Mouse (Mus musculus) kidney, postnatal 25 days (tissue): ENCODE data around the gene Dlx4.

Experiments used
- DNase-seq, 2 experiments: peaks; one replicate each; pipeline ENCODE4 v3.0.0; 2021; ENCODE audit warnings: mixed read lengths in 2 of 2

The Dlx4 gene

DNA sequence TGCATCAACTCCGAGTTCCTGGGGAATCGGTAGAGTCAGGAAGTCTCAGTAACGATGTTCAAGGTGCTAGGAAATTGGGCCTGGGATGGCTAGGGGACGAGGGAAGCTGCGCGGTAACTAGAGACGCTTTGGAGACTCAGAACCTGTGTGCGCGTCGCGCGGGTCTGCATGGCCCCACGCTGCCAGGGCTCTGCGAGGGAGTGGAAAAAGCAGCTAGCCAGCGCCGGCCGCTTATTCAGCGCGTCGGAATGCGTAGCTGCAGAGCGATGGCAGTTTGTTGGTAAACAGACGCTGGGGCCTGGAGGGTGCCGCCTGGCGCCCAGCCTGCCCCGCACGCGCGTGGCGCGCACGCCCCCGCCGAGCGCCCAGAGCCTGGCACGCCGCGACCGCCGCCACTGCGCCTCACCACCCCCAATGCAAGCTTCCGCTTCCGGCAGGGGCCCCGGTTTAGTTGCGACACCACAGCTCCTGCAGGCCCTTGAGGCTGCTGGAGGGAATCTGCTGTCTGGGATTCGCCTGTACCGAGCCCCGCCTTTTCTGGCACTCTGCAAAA is at the start of gene Dlx4:
Gene Dlx4 (minus strand): TSS at position 413 of the 553 bp plus-strand sequence.
- no peak for DNase-seq

DNA sequence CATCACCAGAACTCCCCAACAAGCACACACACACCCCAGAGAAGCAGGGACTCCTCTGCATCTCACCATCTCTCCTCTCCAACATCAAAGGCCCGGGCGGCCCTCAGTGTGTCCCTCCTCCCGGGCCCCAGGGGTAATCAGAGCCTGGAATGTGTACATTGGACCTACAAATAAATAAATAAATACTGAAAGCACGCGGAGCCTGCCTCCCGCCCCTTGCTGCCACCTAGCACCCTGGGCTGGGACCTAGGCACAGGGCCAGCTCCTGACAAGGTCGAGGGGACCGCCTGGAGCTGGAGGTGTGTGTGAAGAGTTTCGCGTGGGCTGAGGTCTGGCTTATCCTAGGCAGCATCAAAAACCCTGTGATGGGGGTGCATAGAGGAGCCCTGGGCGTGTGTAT is 43.8 kb upstream of the Dlx4 start:
- no peak for DNase-seq

DNA sequence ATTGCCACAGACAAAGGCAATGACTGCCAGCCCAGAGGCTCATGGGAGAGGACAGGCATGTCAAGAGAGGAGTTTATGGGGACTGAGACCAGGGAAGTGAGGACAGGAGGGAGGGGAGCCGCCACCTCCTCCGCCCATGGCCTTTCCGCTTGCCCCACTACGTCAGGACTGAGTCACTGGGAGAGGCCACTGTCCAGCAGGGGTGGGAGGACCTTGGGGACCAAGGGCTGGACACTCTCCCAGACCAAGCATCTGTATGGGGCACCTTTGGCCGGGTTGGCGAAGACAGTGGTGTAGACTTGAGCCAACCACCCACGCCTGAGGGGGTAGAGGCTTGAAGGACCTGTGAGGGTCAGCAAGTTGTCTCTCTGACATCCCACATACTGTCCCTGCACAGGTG is 40.8 kb upstream of the Dlx4 start:
- DNase-seq: no peak

DNA sequence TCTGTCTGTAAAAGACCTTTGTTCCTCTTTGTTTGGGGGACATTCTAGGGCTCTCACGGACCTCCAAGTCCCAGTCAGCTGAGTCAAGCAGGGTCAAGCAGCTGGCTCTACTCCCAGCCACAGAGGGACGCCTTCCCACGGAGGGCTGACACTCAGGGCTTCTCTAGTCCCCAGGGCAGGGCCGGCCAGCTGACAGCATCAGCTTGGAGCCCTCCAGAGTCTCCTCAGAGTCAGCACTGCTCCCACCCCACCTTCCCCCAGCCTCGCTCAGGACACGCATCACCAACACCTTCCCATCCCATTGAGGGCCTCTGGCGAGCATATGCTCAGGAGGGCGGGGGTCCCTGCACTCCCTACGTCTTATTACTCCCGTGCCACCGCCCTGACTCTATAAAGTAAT is 39.6 kb upstream of the Dlx4 start:
- peak in 1 of 2 experiments; percentile 14 for DNase-seq

DNA sequence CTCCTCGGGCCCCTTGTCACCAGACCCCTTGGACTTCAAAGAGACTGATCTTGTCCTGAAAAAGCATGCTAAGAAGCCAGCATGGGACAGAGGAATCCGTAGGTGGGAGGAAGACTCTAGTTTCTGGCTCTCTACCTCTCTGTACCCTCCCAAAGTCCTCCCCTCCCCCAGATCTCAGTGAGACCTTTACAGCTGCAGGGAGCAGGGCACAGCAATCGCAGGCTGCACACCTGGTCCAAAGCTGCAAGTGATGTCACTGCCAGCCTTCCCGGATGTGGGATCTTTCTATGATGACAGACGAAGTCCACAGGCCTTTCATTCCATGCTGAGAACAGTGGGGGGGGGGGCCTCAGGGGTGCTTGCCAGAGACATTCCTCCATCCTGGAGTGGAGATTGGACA is 38.5 kb upstream of the Dlx4 start:
- DNase-seq: no peak

DNA sequence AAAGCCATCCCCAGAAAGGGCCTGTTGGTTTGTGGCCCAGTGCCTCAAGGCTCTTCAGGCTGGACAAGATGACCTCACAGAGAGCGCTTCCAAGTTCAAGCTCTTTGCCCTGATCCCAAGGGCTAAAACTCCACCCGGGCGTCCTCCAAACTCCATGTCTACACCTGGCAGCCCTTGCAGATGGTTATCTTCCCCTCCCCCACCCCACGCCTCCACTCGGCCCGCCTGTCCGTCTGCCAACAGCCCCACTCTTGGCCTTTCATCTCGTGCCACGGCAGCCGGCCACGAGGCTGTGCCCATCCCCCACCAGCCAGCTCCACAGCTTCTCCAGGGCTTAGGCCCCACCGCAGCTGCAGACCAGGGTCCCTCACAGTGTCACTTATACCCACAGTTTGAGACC is 33.2 kb upstream of the Dlx4 start:
- DNase-seq: no peak

DNA sequence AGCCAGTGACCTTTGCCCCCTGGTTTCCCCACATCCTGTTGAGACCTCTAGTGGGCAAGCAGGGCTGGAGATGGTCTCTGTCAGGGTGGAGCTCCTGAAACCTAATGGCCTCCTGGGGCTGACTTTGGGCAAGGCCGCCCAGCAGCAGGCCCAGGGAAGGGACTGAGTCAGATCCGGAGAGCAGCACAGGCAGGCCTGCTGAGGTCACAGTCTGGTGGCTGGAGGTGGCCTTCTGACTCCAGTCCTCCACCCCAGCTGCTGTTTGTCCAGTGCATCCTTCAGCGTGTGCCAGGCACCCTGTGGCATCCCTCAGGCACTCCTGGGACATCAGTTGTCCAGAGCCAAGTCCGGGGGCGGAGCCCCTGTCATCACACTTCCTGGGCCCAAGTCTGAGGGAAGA is 19.8 kb upstream of the Dlx4 start:
- no peak for DNase-seq

DNA sequence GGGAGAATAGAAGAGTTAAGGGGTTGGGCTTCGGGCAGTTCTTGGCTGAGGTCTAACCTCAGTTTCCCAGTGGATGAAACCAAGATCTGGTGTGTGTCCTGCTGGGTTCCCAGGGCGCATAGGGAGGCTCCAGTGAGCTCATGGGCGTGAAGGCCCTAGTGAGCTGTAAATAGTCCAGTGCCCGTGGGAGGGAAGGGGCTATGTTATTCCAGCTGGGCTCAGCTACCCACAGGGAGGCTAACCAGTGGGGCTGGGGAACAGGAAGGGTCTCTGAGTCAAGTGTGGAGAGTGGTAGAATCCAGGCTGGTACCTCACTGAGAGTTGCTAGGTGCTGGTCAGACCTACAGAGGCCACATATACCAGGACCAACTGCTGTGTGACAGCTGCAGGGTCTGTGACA is 15.6 kb upstream of the Dlx4 start:
- no peak for DNase-seq

DNA sequence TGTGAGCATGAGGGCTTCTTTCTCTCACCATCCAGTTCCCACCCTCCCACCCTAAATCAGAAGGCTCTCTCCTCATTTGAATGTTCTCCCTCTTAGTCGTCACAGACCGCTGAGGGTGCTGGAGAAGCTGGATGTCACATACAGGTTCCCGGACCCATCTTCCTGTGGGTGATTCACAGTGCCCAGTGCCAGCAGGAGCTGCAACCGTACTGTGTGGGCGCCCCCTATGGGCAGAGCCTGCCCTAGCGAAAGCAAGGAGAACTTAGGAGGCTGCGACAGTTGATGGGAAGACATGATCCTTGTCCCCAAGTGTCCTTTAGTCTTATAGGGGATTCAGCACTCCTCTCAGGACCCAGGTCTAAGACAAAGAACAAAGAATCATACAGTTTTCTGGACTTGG is 14.6 kb upstream of the Dlx4 start:
- DNase-seq: no peak

DNA sequence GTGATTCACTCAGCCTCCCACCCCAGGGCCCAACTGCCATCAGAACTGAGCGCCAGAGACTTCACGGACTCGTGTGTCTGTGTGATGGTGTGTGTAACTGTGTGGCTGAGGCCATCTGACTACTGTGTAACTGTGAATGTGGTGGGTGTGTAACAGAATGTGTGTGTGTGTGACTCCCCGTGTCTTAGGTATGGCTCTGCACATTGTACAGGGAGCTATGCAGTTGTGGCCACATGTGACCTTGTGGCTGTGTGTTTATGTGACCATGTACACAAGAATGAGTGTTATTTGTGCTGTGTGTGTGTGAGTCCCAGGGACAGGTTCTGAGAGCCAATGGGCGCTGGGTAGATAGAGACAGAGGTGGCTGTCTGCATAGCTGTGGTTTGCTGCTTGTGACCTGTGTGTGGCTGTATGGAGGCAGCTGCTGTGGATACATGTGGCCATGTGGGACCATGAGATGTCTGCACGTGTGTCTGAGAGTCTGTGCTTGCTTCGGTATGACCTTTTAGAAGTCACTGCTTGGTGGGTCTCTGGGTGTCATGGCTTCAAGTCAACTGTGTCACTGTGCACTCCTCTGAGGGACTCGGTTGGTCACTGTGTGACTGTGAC is 13.8 kb upstream of the Dlx4 start:
- DNase-seq: no peak

DNA sequence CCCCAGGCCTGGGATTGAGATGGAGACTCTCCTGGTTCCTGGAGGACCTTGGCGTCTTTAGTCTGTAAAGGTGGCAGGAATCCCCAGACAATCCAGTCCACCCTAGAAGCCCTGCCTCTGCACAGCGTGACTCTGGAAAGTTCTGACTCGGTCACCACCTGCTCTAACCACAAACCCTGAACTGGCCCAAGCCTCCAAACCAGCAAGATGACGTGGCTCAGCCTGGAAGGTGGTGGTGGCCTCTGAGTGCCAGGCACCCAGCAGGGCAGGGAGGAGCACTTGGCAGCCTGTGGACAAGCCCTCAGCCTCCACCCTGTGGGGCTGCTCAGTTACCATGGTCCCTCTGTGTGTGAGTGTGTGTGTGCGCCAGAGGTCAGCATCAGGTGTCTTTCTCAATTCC is 11.8 kb upstream of the Dlx4 start:
- no peak for DNase-seq

DNA sequence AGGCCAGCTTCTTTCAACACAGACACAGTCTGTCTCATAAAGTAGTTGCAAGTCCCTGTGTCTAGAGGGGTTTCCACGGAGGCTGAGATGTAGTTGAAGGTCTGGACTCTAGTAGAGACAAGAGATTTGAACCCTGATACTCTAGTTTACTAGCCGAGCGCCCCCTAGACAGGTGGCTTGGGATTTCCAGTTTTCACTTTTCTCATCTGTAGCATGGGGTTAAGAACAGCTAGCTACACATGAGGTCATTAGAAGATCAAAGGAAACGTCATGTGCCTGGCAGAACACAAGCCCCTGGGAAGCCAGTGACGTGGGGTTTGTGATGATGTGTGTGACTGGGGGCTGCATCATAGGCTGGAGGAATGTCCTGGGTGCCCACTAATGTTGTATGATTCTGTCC is 11.3 kb upstream of the Dlx4 start:
- DNase-seq: no peak

DNA sequence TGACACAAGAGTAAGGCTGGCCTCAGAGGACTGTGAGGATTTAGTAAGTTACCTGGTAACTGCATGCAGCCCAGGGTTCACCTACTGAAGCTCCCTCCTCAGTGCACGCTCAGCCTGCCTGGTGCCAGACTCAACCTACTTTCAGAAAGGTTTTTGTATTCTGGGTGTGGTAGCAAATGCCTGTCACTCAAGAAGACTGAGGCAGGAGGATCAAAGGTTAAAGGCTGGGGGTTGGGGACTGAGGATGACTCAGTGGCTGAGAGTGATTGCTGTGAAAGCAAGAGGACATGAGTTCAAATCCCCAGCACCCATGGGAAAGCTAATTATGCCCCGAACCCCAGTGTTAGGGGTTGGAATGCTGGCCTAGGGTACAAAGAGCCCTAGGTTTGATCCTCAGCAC is 9.4 kb upstream of the Dlx4 start:
- DNase-seq: no peak

DNA sequence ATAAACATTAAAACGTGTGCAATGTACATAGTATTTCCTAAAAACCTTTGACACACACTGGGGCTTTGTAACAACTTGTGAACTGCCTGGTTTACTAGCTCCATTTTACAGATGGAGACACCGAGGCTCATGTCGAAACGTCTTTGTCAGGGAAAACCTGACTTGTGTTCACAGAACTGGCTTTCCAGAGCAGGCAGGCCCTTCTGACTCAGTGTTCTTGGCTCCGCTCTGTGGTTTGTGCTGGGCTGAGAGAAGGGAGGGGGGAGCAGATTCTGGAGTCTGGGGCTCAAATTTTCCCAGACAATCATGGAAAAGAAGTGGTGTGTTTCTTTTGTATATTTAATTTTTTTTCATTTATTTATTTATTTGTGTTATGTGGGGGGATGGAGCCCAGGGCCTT is 7.6 kb upstream of the Dlx4 start:
- DNase-seq: no peak

DNA sequence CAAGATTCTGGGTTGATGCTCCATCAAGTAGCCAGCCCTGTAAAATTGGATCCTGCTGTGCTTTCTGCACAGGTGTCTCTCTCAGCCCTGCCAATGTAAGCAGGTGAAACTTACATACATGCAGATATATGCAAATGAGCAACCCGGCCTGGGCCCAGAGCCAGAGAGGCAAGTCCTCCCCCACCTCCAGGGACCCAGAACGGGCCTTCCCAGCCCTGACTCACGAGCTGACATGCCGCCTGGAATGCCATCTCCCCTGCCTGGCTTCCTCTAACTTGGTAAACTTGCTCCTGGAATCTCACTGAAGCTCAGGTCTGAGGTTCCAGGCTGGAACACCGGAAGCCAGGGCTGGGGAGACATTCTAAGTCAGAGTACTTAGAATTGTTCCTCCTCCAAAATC is 7.1 kb upstream of the Dlx4 start:
- DNase-seq: no peak

DNA sequence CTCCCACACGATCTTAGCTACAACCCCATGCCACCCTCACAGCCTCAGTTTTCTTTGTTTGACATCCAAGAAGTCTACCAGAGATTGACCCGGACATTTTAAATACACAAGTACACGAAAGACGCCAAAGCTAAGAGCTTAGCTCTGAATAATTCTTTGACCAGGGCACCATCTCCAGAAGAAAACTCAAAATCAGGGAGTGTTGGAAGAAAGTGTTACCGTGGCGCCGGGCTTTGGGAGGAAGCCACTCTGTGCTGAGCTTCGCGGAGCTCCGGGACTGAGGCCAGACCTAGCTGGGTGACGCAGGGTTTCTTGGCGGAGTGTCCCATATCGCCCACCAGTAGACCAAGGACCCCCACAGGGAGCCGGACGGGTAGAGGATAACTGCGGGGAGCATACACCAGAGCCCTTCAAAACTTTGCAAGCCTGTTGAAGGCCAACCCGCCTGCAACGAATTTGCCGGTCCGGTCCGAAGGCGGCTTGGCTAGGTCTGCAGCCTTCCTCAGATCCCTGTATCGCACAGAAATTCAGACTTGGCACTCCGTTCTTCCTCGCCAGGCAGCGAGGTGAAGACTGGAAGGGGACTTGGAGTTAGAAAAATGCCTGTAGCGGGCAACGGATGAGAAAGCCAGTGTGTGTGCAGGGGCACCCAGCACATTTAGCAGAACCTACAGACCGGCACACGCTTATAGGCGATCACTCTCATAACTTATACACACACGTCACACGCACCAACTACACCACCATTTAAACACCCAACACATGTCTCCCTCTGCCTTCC is 4.4 kb upstream of the Dlx4 start:
- no peak for DNase-seq

DNA sequence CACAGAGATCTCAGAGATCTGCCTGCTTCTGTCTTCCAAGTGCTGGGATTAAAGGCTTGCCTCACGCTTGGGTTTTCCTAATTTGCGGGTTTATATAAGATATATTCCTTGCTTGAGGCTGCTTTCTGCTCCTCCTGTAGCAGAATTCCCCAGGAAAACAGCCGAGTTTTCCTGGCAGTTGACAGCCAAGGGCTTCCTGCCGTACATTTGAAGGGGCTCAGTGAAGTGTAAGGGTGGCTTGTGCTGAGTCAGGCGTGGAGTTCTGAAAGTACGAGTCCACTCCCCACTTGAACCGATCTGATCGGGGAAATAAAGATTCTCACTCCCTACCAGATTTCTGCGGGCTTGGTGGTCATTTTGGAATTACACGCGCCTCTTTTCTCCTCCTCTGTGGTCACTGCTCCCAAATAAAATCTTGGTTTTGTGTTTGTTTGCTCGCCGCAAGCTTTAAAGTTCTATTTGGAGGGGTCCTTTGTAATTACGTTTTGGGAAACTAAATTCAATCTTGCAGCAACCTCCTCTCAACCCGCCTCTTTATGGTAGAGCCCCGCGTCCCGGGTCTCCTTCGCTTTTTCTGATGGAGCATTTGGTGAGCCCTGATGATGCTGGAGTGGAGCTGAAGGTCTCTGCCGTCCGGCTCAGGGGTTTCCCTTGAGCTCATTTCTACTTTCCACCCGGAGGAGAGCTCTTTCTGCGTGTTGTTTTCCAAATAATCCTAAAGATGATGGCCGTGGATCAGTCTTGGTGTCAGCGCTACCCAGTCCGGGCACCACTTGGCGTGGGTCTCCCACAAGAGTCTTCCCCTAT is 3.6 kb upstream of the Dlx4 start:
- no peak for DNase-seq

DNA sequence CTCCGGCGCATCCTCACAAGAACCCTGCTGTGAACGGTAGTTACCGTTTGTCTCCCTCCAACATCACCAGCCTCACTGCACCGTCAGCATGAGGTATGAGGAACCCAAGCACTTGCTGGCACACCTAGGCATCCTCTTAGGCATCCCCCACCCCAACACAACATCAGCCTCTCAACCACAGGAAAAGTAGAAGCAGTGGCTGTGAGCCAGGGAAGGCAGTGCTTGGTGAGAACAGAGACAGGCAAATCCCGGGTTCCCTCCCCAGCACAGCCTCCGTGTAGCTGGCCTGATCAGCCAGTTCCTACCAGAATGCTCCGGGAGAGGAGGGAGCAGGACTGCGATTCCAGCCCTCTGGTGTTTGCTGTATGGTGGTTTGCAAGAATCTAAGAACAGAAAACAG is 2.7 kb upstream of the Dlx4 start:
- no peak for DNase-seq

DNA sequence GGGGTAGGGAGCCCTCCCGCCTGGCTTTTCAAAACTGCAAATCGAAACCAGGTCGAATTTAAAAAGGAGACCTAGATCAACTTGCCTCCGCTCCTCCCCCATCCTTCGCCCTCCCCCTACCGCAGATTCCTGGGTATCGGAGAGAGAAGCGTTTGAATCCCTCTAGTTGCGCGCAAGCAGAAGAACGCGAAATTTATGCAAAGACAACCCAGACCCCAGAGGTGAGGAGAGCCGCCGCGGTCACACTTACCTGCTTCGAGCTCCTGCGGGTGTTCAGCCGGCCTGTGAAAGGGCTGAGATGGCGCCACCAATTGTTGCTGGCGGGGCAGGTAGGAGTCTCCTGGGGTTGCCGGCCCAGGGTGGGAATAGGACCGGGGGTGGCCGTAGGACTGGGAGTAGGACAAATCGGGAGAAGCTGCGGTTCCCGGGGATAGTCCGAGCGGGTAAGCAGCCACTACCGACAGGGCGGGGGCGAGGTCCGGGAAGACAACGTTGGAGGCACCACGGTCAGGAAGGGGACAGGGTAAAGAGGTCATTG is 1.0 kb downstream of the Dlx4 start:
- DNase-seq: no peak

DNA sequence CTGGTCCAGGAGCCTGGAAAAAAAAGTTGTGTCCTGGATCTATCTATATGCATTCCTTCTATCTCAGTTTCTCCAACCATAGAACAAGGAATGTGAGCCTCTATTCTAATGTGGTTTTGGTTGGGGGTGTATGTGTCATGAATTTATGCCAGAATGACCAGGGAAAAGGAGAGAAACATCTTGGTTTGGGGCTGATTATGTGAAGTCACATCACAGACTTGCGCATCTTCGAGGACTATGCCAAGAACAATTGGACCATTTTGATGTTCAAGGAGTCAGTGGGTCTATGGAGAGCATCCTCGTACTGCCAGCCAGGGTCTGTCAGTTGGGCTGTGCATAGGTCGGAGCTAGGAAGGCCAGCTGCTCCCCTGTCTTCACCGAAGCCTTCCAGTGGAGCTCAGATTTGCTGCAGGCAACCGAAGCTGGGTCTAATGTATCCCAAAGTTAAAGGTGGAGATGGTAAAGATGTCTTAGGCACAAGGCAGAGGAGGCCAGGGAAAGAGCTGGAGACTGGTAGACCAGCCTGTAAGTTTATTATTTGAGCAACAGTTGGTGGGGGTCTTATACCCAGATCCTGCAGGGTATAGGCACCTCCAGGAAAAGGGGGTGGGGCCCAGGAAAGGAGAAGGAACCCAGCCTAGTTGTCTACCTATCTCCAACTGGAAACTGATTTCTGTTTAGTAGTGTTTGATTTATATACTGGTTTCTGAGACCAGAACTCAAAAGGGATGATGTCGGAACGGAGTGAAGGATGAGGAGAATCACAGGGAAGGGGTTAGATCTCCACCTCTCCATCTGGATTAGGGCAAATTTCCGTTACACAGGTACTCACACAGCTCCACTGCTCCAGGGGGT is 1.7 kb downstream of the Dlx4 start:
- DNase-seq: no peak

DNA sequence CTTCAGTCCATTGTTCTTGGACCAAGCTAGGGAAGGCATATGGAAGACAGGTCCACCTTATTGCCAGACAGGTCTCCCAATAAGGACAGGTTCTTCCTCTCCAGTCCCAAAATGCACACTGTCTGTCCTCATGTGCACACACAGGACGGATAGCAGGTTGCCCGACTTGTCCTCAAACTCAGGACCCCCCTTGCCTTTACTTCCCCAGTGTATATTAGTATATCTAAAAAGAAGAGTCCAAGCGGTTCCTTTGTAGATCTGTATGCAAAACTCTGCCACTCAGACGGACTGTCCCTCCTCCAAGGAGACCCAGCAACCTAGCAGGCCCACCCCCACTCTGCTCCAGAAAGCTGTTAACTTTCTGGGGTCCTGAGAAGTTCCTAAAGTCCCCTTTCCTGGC is 2.4 kb downstream of the Dlx4 start:
- DNase-seq: no peak

DNA sequence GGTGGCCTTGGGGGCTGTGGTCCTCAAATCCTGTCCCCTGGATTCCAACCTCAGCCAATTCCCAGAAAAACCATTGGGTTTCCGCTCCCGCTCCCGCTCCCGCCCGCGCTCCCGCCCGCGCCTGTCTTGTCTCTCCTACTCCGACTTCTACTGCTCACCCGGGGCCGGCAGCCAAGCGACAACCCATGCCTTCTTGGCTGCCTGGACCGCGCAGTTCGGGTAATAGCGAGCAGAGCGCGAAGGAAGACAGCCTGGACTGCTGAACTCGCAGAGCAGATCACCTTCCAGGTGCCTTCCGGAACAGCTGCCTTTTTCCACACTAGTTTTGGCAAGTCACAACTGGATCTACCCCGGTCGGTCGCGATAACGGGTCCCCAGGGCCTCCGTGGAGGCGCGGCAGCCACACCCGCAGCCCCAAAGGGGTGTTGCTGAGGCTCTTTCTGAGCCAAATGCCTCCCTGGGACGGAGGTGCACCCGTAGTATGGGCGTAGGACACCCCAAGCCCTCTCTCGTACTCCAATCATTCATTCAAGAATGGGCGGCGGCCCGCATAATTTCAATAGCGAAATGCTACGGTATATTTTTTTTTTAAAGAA is 3.0 kb downstream of the Dlx4 start:
- DNase-seq: peak in 1 of 2 experiments; percentile 39
